Mouse (Mus musculus): ENCODE measurements around the gene Hsd17b2. TPM values are rescaled to one million over a fixed set of nuclear protein-coding genes. Genes with fewer than 3 reads are reported as not detected.

The Hsd17b2 gene
- total RNA-seq, 2 experiments from 2014 or later: not detected

Other genes with a start within 250 kb of the Hsd17b2 start
- gene Plcg2, start 203.6 kb upstream of the Hsd17b2 start, total RNA-seq (2015; ENCODE audit: low replicate concordance): 5.4 and 16.8 TPM in 2 replicates
- gene Plcg2, start 203.6 kb upstream of the Hsd17b2 start, total RNA-seq (2017; ENCODE audit: low replicate concordance): 8.5 and 13.3 TPM in 2 replicates
- 1.4 TPM in 1 of 2 replicates, not detected in the other for gene Sdr42e1, start 28.2 kb upstream of the Hsd17b2 start, total RNA-seq (2015; ENCODE audit: low replicate concordance)
- 0.77 TPM in 1 of 2 replicates, not detected in the other for gene Sdr42e1, start 28.2 kb upstream of the Hsd17b2 start, total RNA-seq (2017; ENCODE audit: low replicate concordance)
- gene Mphosph6, start 100.0 kb downstream of the Hsd17b2 start, total RNA-seq (2015; ENCODE audit: low replicate concordance): 24.3 and 25.2 TPM in 2 replicates
- 11.0 and 17.0 TPM in 2 replicates for gene Mphosph6, start 100.0 kb downstream of the Hsd17b2 start, total RNA-seq (2017; ENCODE audit: low replicate concordance)